ENCODE assay signal across 8 mouse cellular contexts in the genomic region with DNA sequence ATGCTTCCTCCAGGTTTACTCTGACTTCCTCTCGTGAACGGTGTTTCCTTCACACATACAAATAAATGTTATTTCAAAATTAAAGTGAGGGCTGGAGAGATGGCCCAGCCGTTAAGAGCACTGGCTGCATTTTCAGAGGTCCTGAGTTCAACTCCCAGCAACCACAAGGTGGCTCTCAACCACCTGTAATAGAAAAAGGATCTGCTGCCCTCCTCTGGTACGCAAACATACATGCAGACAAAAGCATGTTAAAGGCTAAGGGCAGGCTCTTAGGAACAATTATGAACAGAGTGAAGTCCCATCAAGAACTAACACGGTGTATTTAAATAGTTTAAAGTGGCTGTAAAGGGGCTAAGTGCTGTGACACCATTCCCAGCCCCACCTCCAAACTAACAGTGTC. TPM values are rescaled to one million over a fixed set of nuclear protein-coding genes. Genes with fewer than 3 reads are reported as not detected.
DNase-seq lines count a peak whose midpoint lies in the region; ATAC-seq and TF ChIP-seq lines count a peak whose summit lies in the region.

No protein-coding gene starts in this region.

- no peak overlapping the region for H3K9ac ChIP-seq in liver, postnatal 0 days (replicated peaks)
- H3K9ac ChIP-seq in stomach, embryonic 14.5 days (replicated peaks; ENCODE audit: low read depth, low read length), result no peak overlapping the region

- ATAC-seq in liver, postnatal 0 days, result peak; percentile 55
- peak; percentile 53; the same call in 1 of the 2 replicates for ATAC-seq in stomach, embryonic 14.5 days (ENCODE audit: insufficient number of reproducible peaks, insufficient read depth, low FRiP score, low read depth)

- no peak overlapping the region for H3K4me3 ChIP-seq in spleen, adult 2 months (ENCODE audit: extremely low read depth, insufficient read depth, insufficient read length)
- H3K4me3 ChIP-seq in liver, postnatal 0 days (ENCODE audit: low read depth, low read length), result no peak overlapping the region
- no peak overlapping the region for H3K4me3 ChIP-seq in stomach, embryonic 14.5 days (ENCODE audit: low read depth, low read length)

- H3K27me3 ChIP-seq in spleen, adult 2 months (ENCODE audit: control insufficient read depth, insufficient read depth, low read length), result no peaks in the 10 kb centered on the region
- H3K27me3 ChIP-seq in liver, postnatal 0 days (ENCODE audit: insufficient read depth, low read length), result no peaks in the 10 kb centered on the region
- no peaks in the 10 kb centered on the region for H3K27me3 ChIP-seq in stomach, embryonic 14.5 days (ENCODE audit: control insufficient read depth, insufficient read depth, low read length)

- no peaks in the 10 kb centered on the region for H3K9me3 ChIP-seq in liver, postnatal 0 days (ENCODE audit: low read length)
- no peaks in the 10 kb centered on the region for H3K9me3 ChIP-seq in stomach, embryonic 14.5 days (ENCODE audit: control insufficient read depth, low read depth, low read length)

- peak; percentile 82; the same call in 1 of the 2 replicates for TF ChIP-seq CTCF in spleen, adult 2 months (IDR thresholded peaks at IDR 0.05; ENCODE audit: extremely low read depth, insufficient read depth, insufficient read length, insufficient replicate concordance)
- peak; percentile 99 for TF ChIP-seq CTCF in liver, postnatal 0 days (IDR thresholded peaks at IDR 0.05; ENCODE audit: low read depth)

- H3K27ac ChIP-seq in spleen, adult 2 months (ENCODE audit: insufficient read depth, low read length), result peak overlapping the region; percentile 78
- H3K27ac ChIP-seq in liver, postnatal 0 days (ENCODE audit: low read depth), result 0 out of 2 replicates have a peak overlapping the region, but pooled peaks have one; percentile 37
- H3K27ac ChIP-seq in stomach, embryonic 14.5 days (ENCODE audit: low read length), result no peak overlapping the region

- peaks cover 12% of the 10 kb centered on the region; the same call in 1 of the 2 replicates for H3K4me1 ChIP-seq in spleen, adult 2 months (ENCODE audit: control insufficient read depth, insufficient read depth, insufficient read length)
- H3K4me1 ChIP-seq in liver, postnatal 0 days (ENCODE audit: insufficient read depth), result peaks cover 7% of the 10 kb centered on the region; the same call in 1 of the 2 replicates
- no peaks in the 10 kb centered on the region for H3K4me1 ChIP-seq in stomach, embryonic 14.5 days (ENCODE audit: control insufficient read depth, insufficient read depth, low read length)

- WGBS in spleen, adult 2 months, result 15% methylated on average over 5 of the region's 5 CpGs
- WGBS in liver, postnatal 0 days (ENCODE audit: insufficient replicate concordance), result 37% methylated on average over 5 of the region's 5 CpGs
- 46% methylated on average over 5 of the region's 5 CpGs for whole genome bisulfite sequencing in stomach, embryonic 14.5 days

- no peak for TF ChIP-seq EP300 in liver, postnatal 0 days (IDR thresholded peaks at IDR 0.05; ENCODE audit: low read depth)

- no peak overlapping the region for H3K4me2 ChIP-seq in liver, postnatal 0 days (ENCODE audit: low read depth, low read length)
- H3K4me2 ChIP-seq in stomach, embryonic 14.5 days (replicated peaks; ENCODE audit: low read depth, low read length), result no peak overlapping the region

- DNase-seq in adrenal gland, postnatal 14 days, result peak; percentile 50
- no peak for DNase-seq in adrenal gland, postnatal 4 days (ENCODE audit: low spot score in 2 of 2)
- DNase-seq in spleen, adult 2 months (ENCODE audit: low read depth in 1 of 2, low spot score in 2 of 2), result peak; percentile 59 to 68
- DNase-seq in spleen, adult 12 weeks (ENCODE audit: low spot score), result no peak
- peak; percentile 31 for DNase-seq in forelimb bud, embryonic 11.5 days (ENCODE audit: low read depth, low spot score)
- peak; percentile 46 for DNase-seq in liver, postnatal 0 days
- DNase-seq in frontal cortex, postnatal 10 days (ENCODE audit: low spot score in 2 of 2), result no peak

- TF ChIP-seq POLR2A in spleen, adult 2 months (IDR thresholded peaks at IDR 0.05; ENCODE audit: low read depth, low read length), result no peak

- H3K36me3 ChIP-seq in spleen, adult 2 months (ENCODE audit: control insufficient read depth, insufficient read depth, low read length), result peaks cover 13% of the 10 kb centered on the region
- peaks cover 47% of the 10 kb centered on the region for H3K36me3 ChIP-seq in liver, postnatal 0 days (replicated peaks; ENCODE audit: insufficient read depth, low read length)
- peaks cover 37% of the 10 kb centered on the region for H3K36me3 ChIP-seq in stomach, embryonic 14.5 days (ENCODE audit: control insufficient read depth, insufficient read depth, low read length)

RNA-seq across cellular contexts. Expression of gene Coq2, which starts 11.1 kb away (rescaled TPM):
- total RNA-seq in adrenal gland, postnatal 14 days (2021), result 59.7 and 60.6 TPM in 2 replicates
- total RNA-seq in adrenal gland, postnatal 4 days (2021), result 10 to 100 TPM; 56.4 to 57.1 TPM
- polyA plus RNA-seq in spleen, adult 2 months (2012; rRNA removed), result 43.1 and 84.8 TPM in 2 replicates
- 25.8 and 28.0 TPM in 2 replicates for polyA plus RNA-seq in liver, postnatal 0 days (2015; fragmentation: Nextera tagmentation; extraction: Ambion mirVana)
- polyA plus RNA-seq in stomach, embryonic 14.5 days (2014; fragmentation: Nextera tagmentation; extraction: Ambion mirVana), result 67.9 and 75.2 TPM in 2 replicates

RNA-seq across cellular contexts. Expression of gene Hpse, which starts 55.7 kb away (rescaled TPM):
- total RNA-seq in adrenal gland, postnatal 14 days (2021), result 1.3 and 2.8 TPM in 2 replicates
- 1 to 10 TPM; 2.0 to 2.3 TPM for total RNA-seq in adrenal gland, postnatal 4 days (2021)
- polyA plus RNA-seq in spleen, adult 2 months (2012; rRNA removed), result 7.3 and 22.2 TPM in 2 replicates
- polyA plus RNA-seq in liver, postnatal 0 days (2015; fragmentation: Nextera tagmentation; extraction: Ambion mirVana), result 3.0 and 3.2 TPM in 2 replicates
- polyA plus RNA-seq in stomach, embryonic 14.5 days (2014; fragmentation: Nextera tagmentation; extraction: Ambion mirVana), result 4.9 and 6.5 TPM in 2 replicates

Comparison
In these comparisons a context has a peak if more than half of its experiments do, and no peak if none do; other contexts are left out.
1. DNase-seq: peak in adrenal gland, postnatal 14 days (single experiment), spleen, adult 2 months (2 of 2), forelimb bud, embryonic 11.5 days (single experiment) and liver, postnatal 0 days (single experiment); none in adrenal gland, postnatal 4 days (0 of 2), spleen, adult 12 weeks (single experiment) and frontal cortex, postnatal 10 days (0 of 2).